Mouse (Mus musculus): ENCODE results near the gene Slc39a13.

GRCm38 (mm10) chr2:91018061-91018788, 52.0 kb downstream of the Slc39a13 start:
- TF ChIP-seq CTCF (IDR thresholded peaks at IDR 0.05; ENCODE audit: insufficient read depth, low read length) (peak; percentile 45; the same call in 1 of the 2 replicates), POLR2A (IDR thresholded peaks at IDR 0.05; ENCODE audit: borderline replicate concordance, extremely low read depth, low read depth, low read length) (no peak)

Measured in lung, adult 2 months (tissue).